Mouse (Mus musculus) liver, embryonic 11.5 days (tissue): ENCODE results near the gene Galnt10. TPM values are rescaled to one million over a fixed set of nuclear protein-coding genes. Genes with fewer than 3 reads are reported as not detected.
A peak's percentile ranks its signal among the peaks of the same experiment; 100 is the strongest.

ENCODE experiments used
- ATAC-seq: fragments of 200-750 bp; cut with Nextera tagmentation; replicated peaks from 2 replicates; pipeline ENCODE4 v1.8.0; 2017; ENCODE audit warnings: moderate number of reproducible peaks, mild to moderate bottlenecking, moderate TSS enrichment, moderate library complexity; ENCODE audit not compliant: low FRiP score
- DNase-seq: peaks from one replicate; pipeline ENCODE4 v3.0.0-alpha.2; 2017; ENCODE audit warnings: low spot score
- H3K27ac ChIP-seq: fragments of 300-500 bp; sonication (generic); 2 replicates; pipeline ENCODE4 v1.5.1; 2014; ENCODE audit warnings: mild to moderate bottlenecking, low read depth, low read length, control low read depth
- H3K27me3 ChIP-seq: fragments of 300-500 bp; sonication (generic); replicated peaks from 2 replicates; pipeline ENCODE4 v1.6.1; 2014; ENCODE audit warnings: low read length, mixed read lengths; ENCODE audit not compliant: control insufficient read depth, insufficient read depth
- H3K36me3 ChIP-seq: fragments of 300-500 bp; sonication (generic); 2 replicates; pipeline ENCODE4 v1.6.1; 2014; ENCODE audit warnings: mild to moderate bottlenecking, low read length, moderate library complexity, mixed read lengths; ENCODE audit not compliant: control insufficient read depth, insufficient read depth
- H3K4me1 ChIP-seq: fragments of 300-500 bp; sonication (generic); replicated peaks from 2 replicates; pipeline ENCODE4 v1.6.1; 2014; ENCODE audit warnings: low read length, mixed read lengths; ENCODE audit not compliant: control insufficient read depth, insufficient read depth
- H3K4me2 ChIP-seq: fragments of 300-500 bp; sonication (generic); 2 replicates; pipeline ENCODE4 v1.6.1; 2014; ENCODE audit warnings: mild to moderate bottlenecking, control low read depth, moderate library complexity
- H3K4me3 ChIP-seq: fragments of 300-500 bp; sonication (generic); 2 replicates; pipeline ENCODE4 v1.5.1; 2014; ENCODE audit warnings: low read depth, low read length, control low read depth
- H3K9ac ChIP-seq: fragments of 300-500 bp; sonication (generic); 2 replicates; pipeline ENCODE4 v1.6.1; 2014; ENCODE audit warnings: low read depth, low read length, control low read depth
- H3K9me3 ChIP-seq: fragments of 300-500 bp; sonication (generic); 2 replicates; pipeline ENCODE4 v1.6.1; 2016; ENCODE audit warnings: low read length, inconsistent platforms, mixed read lengths; ENCODE audit not compliant: control insufficient read depth
- WGBS: fragments of 180-500 bp; shearing (Covaris S2); extraction: QIAGEN DNeasy Blood & Tissue Kit; methylation state at CpG from one replicate; pipeline ENCODE4 v1.1.7; 2014; 5-methylcytosine and 5-hydroxymethylcytosine counted together
- polyA plus RNA-seq: library from polyadenylated mRNA; unstranded; fragments of >200 nt; fragmentation: Nextera tagmentation; extraction: Ambion mirVana; gene quantifications from 2 replicates; pipeline ENCODE4 v1.2.1, GENCODE M21; 2014

Galnt10 gene
- polyA plus RNA-seq, 1 experiment from 2014 or later, result 17.5 TPM

- Histone ChIP-seq H3K36me3 (no peaks in the 10 kb centered on the region), H3K9me3 (no peaks in the 10 kb centered on the region), H3K4me1 (peaks cover 6% of the 10 kb centered on the region), H3K9ac (no peak overlapping the region), H3K27me3 (no peaks in the 10 kb centered on the region), H3K4me3 (no peak overlapping the region), H3K27ac (no peak overlapping the region), H3K4me2 (no peak overlapping the region)
- WGBS, result 91% methylated on average over 6 of the region's 6 CpGs
- DNase-seq (no peak), ATAC-seq (no peak)
Observed at GRCm38 (mm10) chr11:57694486-57694885, 49.2 kb downstream of the Galnt10 start.

- Histone ChIP-seq H3K36me3 (no peaks in the 10 kb centered on the region), H3K4me2 (no peak overlapping the region), H3K4me1 (peaks cover 6% of the 10 kb centered on the region; the same call in 1 of the 2 replicates), H3K9ac (no peak overlapping the region), H3K27ac (no peak overlapping the region), H3K9me3 (no peaks in the 10 kb centered on the region), H3K4me3 (no peak overlapping the region), H3K27me3 (no peaks in the 10 kb centered on the region)
- 66% methylated on average over 17 of the region's 17 CpGs for WGBS
- DNase-seq (no peak), ATAC-seq (no peak)
Observed at GRCm38 (mm10) chr11:57696207-57696676, 51.0 kb downstream of the Galnt10 start.

- DNase-seq, result no peak
- Histone ChIP-seq H3K27ac (no peak overlapping the region), H3K36me3 (no peaks in the 10 kb centered on the region), H3K4me3 (no peak overlapping the region), H3K27me3 (no peaks in the 10 kb centered on the region), H3K9ac (no peak overlapping the region), H3K4me2 (no peak overlapping the region), H3K4me1 (peaks cover 2% of the 10 kb centered on the region), H3K9me3 (no peaks in the 10 kb centered on the region)
- WGBS, result 82% methylated on average over 5 of the region's 5 CpGs
- no peak for ATAC-seq
Observed at GRCm38 (mm10) chr11:57696807-57697251, 51.6 kb downstream of the Galnt10 start.

GRCm38 (mm10) chr11:57700114-57700513 lies 54.9 kb downstream of the Galnt10 start:
- H3K4me3 ChIP-seq, result no peak overlapping the region
- no peak overlapping the region for H3K9ac ChIP-seq
- H3K4me1 ChIP-seq, result no peaks in the 10 kb centered on the region; the same call in 1 of the 2 replicates
- H3K27me3 ChIP-seq, result no peaks in the 10 kb centered on the region
- ATAC-seq, result no peak
- DNase-seq, result no peak
- no peaks in the 10 kb centered on the region for H3K36me3 ChIP-seq
- H3K9me3 ChIP-seq, result no peaks in the 10 kb centered on the region; the same call in 1 of the 2 replicates
- no peak overlapping the region for H3K4me2 ChIP-seq
- H3K27ac ChIP-seq, result no peak overlapping the region
- 88% methylated on average over 7 of the region's 7 CpGs for WGBS

- no peak overlapping the region for H3K4me3 ChIP-seq
- WGBS, result 81% methylated on average over 11 of the region's 11 CpGs
- no peaks in the 10 kb centered on the region; the same call in 1 of the 2 replicates for H3K4me1 ChIP-seq
Observed at GRCm38 (mm10) chr11:57701193-57701925, 56.1 kb downstream of the Galnt10 start.

GRCm38 (mm10) chr11:57701956-57702355 lies 56.7 kb downstream of the Galnt10 start:
- H3K9me3 ChIP-seq, result peaks cover 3% of the 10 kb centered on the region; the same call in 1 of the 2 replicates
- H3K9ac ChIP-seq, result no peak overlapping the region
- H3K36me3 ChIP-seq, result no peaks in the 10 kb centered on the region
- no peak overlapping the region for H3K4me3 ChIP-seq
- no peaks in the 10 kb centered on the region; the same call in 1 of the 2 replicates for H3K4me1 ChIP-seq
- H3K27ac ChIP-seq, result no peak overlapping the region
- H3K4me2 ChIP-seq, result no peak overlapping the region
- no peak for DNase-seq
- H3K27me3 ChIP-seq, result no peaks in the 10 kb centered on the region
- 64% methylated on average over 5 of the region's 5 CpGs for WGBS
- ATAC-seq, result no peak

More at GRCm38 (mm10) chr11:57701193-57701925, 56.1 kb downstream of the Galnt10 start:
- Histone ChIP-seq H3K4me2 (no peak overlapping the region), H3K27ac (no peak overlapping the region), H3K9me3 (no peaks in the 10 kb centered on the region; the same call in 1 of the 2 replicates), H3K36me3 (no peaks in the 10 kb centered on the region), H3K9ac (no peak overlapping the region), H3K27me3 (no peaks in the 10 kb centered on the region)
- DNase-seq (no peak), ATAC-seq (no peak)

GRCm38 (mm10) chr11:57706620-57707019 lies 61.4 kb downstream of the Galnt10 start:
- H3K4me2 ChIP-seq, result no peak overlapping the region
- no peak overlapping the region for H3K27ac ChIP-seq
- no peak for DNase-seq
- no peaks in the 10 kb centered on the region for H3K36me3 ChIP-seq
- ATAC-seq, result no peak
- H3K4me3 ChIP-seq, result no peak overlapping the region
- H3K9ac ChIP-seq, result no peak overlapping the region
- no peaks in the 10 kb centered on the region for H3K27me3 ChIP-seq
- peaks cover 5% of the 10 kb centered on the region for H3K9me3 ChIP-seq
- 94% methylated on average over 1 of the region's 1 CpGs for whole genome bisulfite sequencing
- H3K4me1 ChIP-seq, result peaks cover 9% of the 10 kb centered on the region

GRCm38 (mm10) chr11:57707114-57707798 lies 62.0 kb downstream of the Galnt10 start:
- Histone ChIP-seq H3K36me3 (no peaks in the 10 kb centered on the region), H3K27ac (no peak overlapping the region), H3K4me2 (no peak overlapping the region), H3K4me1 (peaks cover 9% of the 10 kb centered on the region), H3K4me3 (no peak overlapping the region), H3K27me3 (no peaks in the 10 kb centered on the region), H3K9ac (no peak overlapping the region), H3K9me3 (peaks cover 5% of the 10 kb centered on the region)
- WGBS, result 72% methylated on average over 5 of the region's 5 CpGs
- DNase-seq (no peak), ATAC-seq (peak; percentile 87)
